Mouse (Mus musculus) layer of hippocampus, adult 8-10 months (tissue): ENCODE data around the gene Ankrd2. TPM values are rescaled to one million over a fixed set of nuclear protein-coding genes. Genes with fewer than 3 reads are reported as not detected.

Experiments used
- DNase-seq, 2 experiments: peaks; one replicate each; pipeline ENCODE4 v3.0.0; 2022; ENCODE audit warnings: low spot score in 2 of 2
- total RNA-seq, 4 experiments: library from RNA; stranded (reverse); gene quantifications; 2 replicates each; pipeline ENCODE4 v1.2.4; 2022

Gene Ankrd2
- total RNA-seq = under 1 TPM in 2 of 4 experiments, not detected in 2; 0.30 to 0.47 TPM

GRCm38 (mm10) chr19:42035456-42036248 lies at the start of gene Ankrd2:
TSS of gene Ankrd2 (plus strand) at chr19:42036000.
- DNase-seq = peak; percentile 71 to 81

DNA sequence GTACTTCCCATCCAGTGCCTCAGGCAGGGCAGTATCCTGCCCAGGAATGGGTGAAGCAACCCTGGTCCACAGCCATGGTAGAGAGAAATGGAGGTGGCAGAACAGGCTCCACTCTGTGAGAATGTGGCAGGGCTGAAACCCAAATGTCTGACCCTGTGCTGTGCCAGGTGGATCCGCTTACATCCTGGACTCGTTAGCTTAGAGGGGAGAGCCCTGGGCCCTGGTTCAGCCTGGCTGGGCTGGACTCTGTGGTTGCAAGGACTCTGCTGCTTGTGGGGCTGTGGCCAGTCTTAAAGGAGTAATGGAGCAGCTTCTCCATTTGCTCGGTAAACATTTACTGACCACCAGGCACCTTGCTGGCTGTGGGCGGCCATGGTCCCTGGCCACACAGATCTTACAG lies 48.6 kb upstream of the Ankrd2 start:
- no peak for DNase-seq

GRCm38 (mm10) chr19:41989810-41990209 lies 46.0 kb upstream of the Ankrd2 start:
- no peak for DNase-seq

- no peak for DNase-seq
These were observed 43.8 kb upstream of the Ankrd2 start for GRCm38 (mm10) chr19:41991926-41992477.

DNA sequence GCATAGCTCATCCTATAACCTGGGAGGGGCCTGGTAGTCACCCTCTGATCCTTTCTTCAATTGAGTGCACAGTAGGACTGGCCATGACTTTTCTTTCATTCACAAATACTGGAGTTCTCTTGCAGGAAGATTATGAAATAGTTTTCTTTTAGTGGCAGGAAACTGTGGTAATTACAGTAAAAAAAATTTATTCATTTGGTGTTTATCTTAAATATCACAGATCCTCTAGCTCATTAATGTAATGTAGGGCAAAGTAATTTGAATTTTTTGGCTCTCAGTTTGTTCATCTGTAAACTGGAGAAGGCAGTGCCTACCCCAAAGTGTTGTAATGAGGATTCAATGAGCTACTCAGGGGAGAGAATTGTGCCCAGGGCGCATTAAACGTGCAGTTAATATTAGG lies 42.8 kb upstream of the Ankrd2 start:
- DNase-seq = no peak

DNA sequence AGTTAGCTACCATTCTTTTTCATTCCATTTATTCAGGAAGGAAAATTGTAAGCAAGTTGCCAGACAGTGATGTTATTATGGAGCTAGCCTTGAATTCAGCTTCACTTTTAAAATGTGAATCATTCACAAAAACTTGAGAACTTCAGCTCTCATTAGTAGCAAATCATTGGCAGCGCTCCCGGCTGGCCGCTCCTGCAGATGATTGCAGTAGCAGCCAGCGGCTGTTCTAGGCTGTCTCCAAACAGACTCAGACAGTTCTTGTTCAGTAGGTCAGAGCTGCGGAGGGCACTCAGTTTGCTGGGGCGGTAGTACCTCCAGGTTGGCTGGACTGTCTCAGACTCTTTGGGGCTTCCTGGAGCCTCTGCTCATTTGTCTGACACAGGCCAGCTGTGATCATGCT lies 42.3 kb upstream of the Ankrd2 start:
- DNase-seq = peak; percentile 55 to 80

DNA sequence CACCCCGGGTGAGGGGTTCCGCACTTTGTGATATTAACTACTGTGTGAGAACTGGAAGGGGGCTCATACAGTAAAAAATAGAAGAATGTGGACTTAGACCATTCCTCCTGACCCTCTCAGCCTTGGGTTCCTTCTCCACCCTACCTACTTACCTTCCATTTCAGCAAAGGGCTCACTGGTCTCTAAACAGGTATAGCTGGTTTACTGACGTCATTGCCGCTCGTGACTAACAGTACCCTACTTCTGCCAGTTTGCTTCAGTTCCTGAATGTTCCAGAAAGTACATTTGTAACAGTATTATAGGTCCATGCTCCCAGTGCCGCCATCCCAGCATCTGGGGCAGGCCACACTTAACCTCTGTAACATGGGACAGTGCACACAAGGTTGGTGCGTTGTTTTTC lies 41.8 kb upstream of the Ankrd2 start:
- DNase-seq = no peak

DNA sequence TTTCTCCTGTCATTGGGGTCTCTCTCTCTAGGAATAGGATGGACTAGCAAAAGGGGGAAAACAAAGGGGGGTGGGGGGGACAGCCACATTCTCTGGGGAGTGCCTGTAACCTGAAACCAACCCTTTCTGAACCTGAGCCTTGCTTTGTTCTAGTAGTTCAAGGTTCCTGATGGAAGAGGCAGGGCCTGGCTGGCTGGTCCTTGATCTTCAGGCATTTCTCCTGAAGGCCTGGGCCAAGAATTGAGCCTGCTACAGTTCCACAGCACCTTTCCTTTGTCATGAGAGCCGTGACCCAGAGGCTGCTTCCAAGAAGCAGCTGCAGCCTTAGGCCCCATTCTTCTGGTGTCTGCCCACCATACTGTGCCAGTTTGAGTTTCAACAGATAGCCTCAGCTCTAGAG lies 40.3 kb upstream of the Ankrd2 start:
- DNase-seq = no peak

DNA sequence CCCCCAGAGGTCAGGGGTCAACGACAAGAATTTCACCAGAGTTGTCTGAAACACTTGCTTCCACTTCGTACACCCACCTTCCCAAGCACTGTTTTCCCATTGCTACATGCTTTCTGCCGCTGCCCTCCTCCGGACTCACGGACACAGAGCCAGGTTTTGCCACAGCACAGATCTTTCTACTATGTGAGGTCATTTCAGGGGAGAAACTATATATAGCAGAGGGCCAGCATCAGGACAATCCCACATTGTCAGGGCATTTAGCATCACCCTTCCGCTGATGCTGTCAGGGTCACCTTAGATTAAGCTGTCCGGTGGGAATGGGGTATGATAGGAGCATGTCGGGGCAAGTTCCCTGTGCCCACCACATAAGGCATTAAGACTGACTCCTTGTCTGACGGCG lies 38.7 kb upstream of the Ankrd2 start:
- DNase-seq = no peak

DNA sequence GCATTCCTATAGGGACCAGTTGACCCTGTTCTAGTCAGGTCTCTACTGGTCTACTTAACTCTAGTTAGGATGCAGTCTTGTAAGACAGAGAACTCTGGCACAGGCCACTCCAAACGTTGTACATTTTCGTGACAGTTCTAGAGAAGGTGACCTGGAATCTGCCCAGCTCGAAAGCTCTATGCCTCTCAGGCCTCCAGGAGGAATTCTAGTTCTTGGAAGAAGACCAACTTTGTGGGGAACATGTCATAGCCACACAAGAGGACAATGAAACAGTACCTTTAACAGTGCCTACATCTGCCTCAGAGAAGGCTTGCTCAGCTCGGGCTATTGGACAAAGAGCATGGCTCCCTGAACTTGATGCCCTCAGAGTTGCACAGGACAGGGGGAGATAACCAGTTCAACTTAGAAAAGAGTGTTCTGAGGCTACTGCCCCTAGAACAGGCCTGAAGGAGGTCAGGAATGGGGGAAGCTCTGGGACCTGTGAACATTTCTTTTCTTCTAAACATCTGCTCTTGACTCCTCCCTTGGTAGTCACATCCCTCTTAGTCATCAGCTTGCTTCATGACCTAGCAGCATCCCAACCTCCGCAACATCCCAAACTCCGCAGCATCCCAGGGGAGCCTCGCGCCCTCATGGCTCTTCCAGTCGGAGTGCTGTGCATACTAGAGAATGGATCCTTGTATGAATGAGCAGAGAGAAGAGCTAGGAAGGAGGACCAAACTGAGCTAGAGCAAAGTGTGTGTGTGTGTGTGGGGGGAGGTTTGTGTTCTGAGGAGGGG lies 36.8 kb upstream of the Ankrd2 start:
- no peak for DNase-seq

- no peak for DNase-seq
These were observed 36.0 kb upstream of the Ankrd2 start for GRCm38 (mm10) chr19:41999688-42000283.

GRCm38 (mm10) chr19:42000446-42000958 lies 35.3 kb upstream of the Ankrd2 start:
- no peak for DNase-seq

- no peak for DNase-seq
These were observed 34.4 kb upstream of the Ankrd2 start for GRCm38 (mm10) chr19:42001253-42001980.

- DNase-seq = no peak
These were observed 31.5 kb upstream of the Ankrd2 start for GRCm38 (mm10) chr19:42004258-42004657.

GRCm38 (mm10) chr19:42005616-42006015 lies 30.2 kb upstream of the Ankrd2 start:
- no peak for DNase-seq

GRCm38 (mm10) chr19:42006568-42006967 lies 29.2 kb upstream of the Ankrd2 start:
- DNase-seq = no peak

DNA sequence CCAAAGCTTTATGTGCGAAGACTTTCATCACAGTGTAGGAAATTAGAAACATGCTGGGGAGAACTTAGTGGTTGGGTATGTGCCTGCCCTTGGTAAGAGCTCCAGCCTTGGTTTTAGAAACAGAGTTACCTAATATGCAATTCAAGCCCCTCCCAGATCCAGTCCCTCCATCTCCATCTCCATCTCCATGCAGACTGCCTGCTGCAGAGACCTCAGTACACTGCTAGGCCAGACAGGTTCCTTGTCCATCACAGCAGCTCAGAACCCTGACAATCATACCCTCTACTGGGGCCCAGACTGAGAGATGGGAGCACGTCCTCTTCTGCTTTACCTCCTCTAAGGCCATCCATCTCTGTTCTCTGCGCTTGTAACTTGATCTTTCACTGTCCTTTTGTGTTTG lies 27.2 kb upstream of the Ankrd2 start:
- DNase-seq = no peak

DNA sequence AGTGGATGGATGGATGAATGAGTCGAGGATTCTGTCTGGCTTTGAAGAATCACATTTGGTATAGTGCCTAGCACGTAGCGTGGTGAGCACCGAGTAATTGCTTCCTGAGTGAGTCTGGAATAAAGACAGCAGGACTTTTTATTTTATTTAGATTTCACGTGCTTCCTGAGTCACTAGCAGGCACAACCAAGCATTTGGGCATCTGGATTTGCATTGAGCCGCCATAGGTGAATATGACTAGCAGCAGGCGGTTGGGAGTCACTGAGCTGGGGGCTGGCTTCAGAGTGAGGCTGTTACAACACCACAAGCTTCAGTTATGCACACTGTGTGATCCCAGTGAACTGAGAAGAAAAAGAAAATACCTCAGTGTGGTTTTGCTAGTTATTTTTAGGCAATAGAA lies 26.7 kb upstream of the Ankrd2 start:
- DNase-seq = no peak

- DNase-seq = no peak
These were observed 25.4 kb upstream of the Ankrd2 start for GRCm38 (mm10) chr19:42010436-42010835.

GRCm38 (mm10) chr19:42011123-42011522 lies 24.7 kb upstream of the Ankrd2 start:
- DNase-seq = no peak

GRCm38 (mm10) chr19:42014231-42014825 lies 21.5 kb upstream of the Ankrd2 start:
- DNase-seq = no peak
